Mouse (Mus musculus): ENCODE results near the gene Rfx7. TPM values are rescaled to one million over a fixed set of nuclear protein-coding genes. Genes with fewer than 3 reads are reported as not detected.

Rfx7 gene
- total and polyA plus RNA-seq, 3 experiments = 29.2 to 145 (median 31.4) TPM

DNA sequence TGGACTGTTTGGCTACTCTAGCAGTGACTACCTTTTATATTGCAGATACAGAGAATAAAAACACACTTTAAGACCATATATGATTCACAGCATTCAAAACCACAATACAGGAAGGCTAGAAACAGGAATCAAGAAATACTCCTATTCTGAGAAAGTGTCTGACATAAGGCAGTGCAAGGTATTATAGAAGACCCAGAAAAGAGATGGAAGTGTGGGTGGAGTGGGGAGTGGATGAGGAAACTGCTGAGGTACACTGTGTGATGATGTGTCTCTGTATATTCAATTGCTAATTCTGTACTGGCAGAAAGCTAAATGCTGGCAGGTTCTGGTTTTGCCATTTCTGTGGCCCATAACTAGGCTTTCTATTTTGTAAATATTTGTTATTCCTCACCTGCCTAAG lies 11.2 kb upstream of the Rfx7 start:
- ATAC-seq (ENCODE audit: extremely low read depth, insufficient number of reproducible peaks, low FRiP score, poor library complexity, severe bottlenecking) = no peak
- TF ChIP-seq POLR2AphosphoS5 (IDR thresholded peaks at IDR 0.05; ENCODE audit: insufficient replicate concordance, low read depth, low read length) (no peak), TAL1 (conservative IDR thresholded peaks at IDR 0.05; ENCODE audit: low read depth, low read length) (no peak), CTCF (IDR thresholded peaks at IDR 0.05; ENCODE audit: low read depth, low read length) (no peak), GATA1 (IDR thresholded peaks at IDR 0.05; ENCODE audit: borderline replicate concordance, low read length) (no peak), GATA2 (IDR thresholded peaks at IDR 0.05; ENCODE audit: borderline replicate concordance, low read depth, low read length) (no peak)

DNA sequence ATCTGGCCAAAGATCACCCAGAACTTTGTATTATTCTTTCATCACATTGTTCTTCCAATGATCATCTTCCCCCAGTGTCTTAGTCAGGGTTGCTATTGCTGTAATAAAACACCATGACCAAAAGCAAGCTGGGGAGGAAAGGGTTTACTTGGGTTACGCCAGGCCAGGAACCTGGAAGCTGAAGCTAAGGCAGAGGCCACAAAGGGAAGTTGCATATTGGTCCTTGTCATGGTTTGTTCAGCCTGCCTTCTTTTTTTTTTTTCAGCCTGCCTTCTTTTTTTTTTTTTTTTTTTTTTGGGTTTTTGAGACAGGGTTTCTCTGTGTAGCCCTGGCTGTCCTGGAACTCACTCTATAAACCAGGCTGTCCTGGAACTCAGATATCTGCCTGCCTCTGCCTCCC lies 5.9 kb upstream of the Rfx7 start:
- no peak overlapping the region for H3K4me3 ChIP-seq (ENCODE audit: low read depth, low read length)
- DNase-seq (ENCODE audit: low spot score) (no peak), ATAC-seq (ENCODE audit: extremely low read depth, insufficient number of reproducible peaks, low FRiP score, poor library complexity, severe bottlenecking) (no peak)
- peaks cover 16% of the 10 kb centered on the region for H3K4me1 ChIP-seq (ENCODE audit: insufficient read depth, low read depth, low read length)
- no peaks in the 10 kb centered on the region for H3K9me3 ChIP-seq (replicated peaks)
- no peaks in the 10 kb centered on the region for H3K27me3 ChIP-seq (ENCODE audit: insufficient read depth, low read length)
- TF ChIP-seq CTCF (IDR thresholded peaks at IDR 0.05; ENCODE audit: low read depth, low read length) (no peak), TAL1 (conservative IDR thresholded peaks at IDR 0.05; ENCODE audit: low read depth, low read length) (no peak), POLR2AphosphoS5 (IDR thresholded peaks at IDR 0.05; ENCODE audit: insufficient replicate concordance, low read depth, low read length) (no peak), GATA1 (IDR thresholded peaks at IDR 0.05; ENCODE audit: borderline replicate concordance, low read length) (no peak), GATA2 (IDR thresholded peaks at IDR 0.05; ENCODE audit: borderline replicate concordance, low read depth, low read length) (no peak)
- H3K36me3 ChIP-seq (replicated peaks) = peaks cover 6% of the 10 kb centered on the region

More for the DNA sequence above, 11.2 kb upstream of the Rfx7 start:
- H3K9me3 ChIP-seq (replicated peaks) = no peaks in the 10 kb centered on the region
- no peak for DNase-seq (ENCODE audit: low spot score)
- H3K27me3 ChIP-seq (ENCODE audit: insufficient read depth, low read length) = no peaks in the 10 kb centered on the region
- peaks cover 7% of the 10 kb centered on the region for H3K36me3 ChIP-seq (replicated peaks)
- peaks cover under 1% of the 10 kb centered on the region; the same call in 1 of the 2 replicates for H3K4me1 ChIP-seq (ENCODE audit: insufficient read depth, low read depth, low read length)
- no peak overlapping the region for H3K4me3 ChIP-seq (ENCODE audit: low read depth, low read length)

DNA sequence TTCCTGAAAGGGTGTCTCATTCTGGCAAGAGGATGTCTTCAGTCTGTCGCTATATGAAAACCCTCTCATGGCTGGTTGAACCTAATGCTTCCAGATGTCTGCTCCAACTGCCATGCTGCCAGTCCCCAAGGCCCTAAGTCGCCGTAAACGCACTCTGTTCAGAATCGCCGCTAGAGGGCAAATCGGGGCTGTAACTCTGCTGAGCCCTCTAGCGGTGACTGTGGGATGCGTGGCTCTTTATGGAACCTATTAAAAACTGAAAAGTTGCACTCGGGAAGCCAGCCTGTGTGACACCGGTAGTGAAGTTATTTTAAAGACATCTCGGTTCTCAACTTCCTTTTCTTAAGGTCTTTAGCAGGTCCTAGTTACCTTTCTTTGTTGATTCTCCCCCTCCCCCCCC lies 1.8 kb upstream of the Rfx7 start:
- TF ChIP-seq POLR2AphosphoS5 (IDR thresholded peaks at IDR 0.05; ENCODE audit: insufficient replicate concordance, low read depth, low read length) (no peak), CTCF (IDR thresholded peaks at IDR 0.05; ENCODE audit: low read depth, low read length) (peak; percentile 95)
- Histone ChIP-seq H3K4me1 (ENCODE audit: insufficient read depth, low read depth, low read length) (peaks cover 23% of the 10 kb centered on the region), H3K9me3 (replicated peaks) (no peaks in the 10 kb centered on the region), H3K27me3 (ENCODE audit: insufficient read depth, low read length) (no peaks in the 10 kb centered on the region), H3K4me3 (ENCODE audit: low read depth, low read length) (no peak overlapping the region; the same call in 1 of the 2 replicates), H3K36me3 (replicated peaks) (peaks cover 4% of the 10 kb centered on the region)
- DNase-seq (ENCODE audit: low spot score) = peak; percentile 37
- ATAC-seq (ENCODE audit: extremely low read depth, insufficient number of reproducible peaks, low FRiP score, poor library complexity, severe bottlenecking) = peak; percentile 67

DNA sequence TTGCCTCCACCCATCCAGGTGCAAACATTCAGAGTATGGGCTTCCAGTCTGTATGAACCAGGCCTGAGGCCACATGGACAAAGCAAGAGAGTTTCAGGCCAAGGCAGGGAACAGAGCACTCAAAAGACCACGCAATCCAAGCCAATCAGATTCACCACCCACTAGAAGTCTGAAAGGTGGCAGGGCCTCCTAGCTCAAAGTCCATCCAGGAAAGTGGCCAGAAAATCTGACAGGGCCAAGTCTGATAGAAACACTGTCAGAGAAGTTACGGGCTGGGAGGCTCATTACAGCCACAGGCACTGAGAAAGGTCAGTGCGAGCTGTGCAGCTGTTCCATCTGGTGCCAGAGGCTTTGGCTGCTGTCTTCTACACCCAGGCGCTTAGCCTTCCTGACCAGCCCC lies 1.2 kb upstream of the Rfx7 start:
- TF ChIP-seq POLR2AphosphoS5 (IDR thresholded peaks at IDR 0.05; ENCODE audit: insufficient replicate concordance, low read depth, low read length) = no peak
- no peak for TF ChIP-seq GATA2 (IDR thresholded peaks at IDR 0.05; ENCODE audit: borderline replicate concordance, low read depth, low read length)
- TF ChIP-seq CTCF (IDR thresholded peaks at IDR 0.05; ENCODE audit: low read depth, low read length) = no peak
- no peak for TF ChIP-seq TAL1 (conservative IDR thresholded peaks at IDR 0.05; ENCODE audit: low read depth, low read length)
- no peak for TF ChIP-seq GATA1 (IDR thresholded peaks at IDR 0.05; ENCODE audit: borderline replicate concordance, low read length)
- ATAC-seq (ENCODE audit: extremely low read depth, insufficient number of reproducible peaks, low FRiP score, poor library complexity, severe bottlenecking) (no peak), DNase-seq (ENCODE audit: low spot score) (no peak)
- Histone ChIP-seq H3K9me3 (replicated peaks) (no peaks in the 10 kb centered on the region), H3K36me3 (replicated peaks) (peaks cover 4% of the 10 kb centered on the region), H3K4me1 (ENCODE audit: insufficient read depth, low read depth, low read length) (peaks cover 25% of the 10 kb centered on the region), H3K4me3 (ENCODE audit: low read depth, low read length) (peak overlapping the region; percentile 91; the same call in 1 of the 2 replicates), H3K27me3 (ENCODE audit: insufficient read depth, low read length) (no peaks in the 10 kb centered on the region)

DNA sequence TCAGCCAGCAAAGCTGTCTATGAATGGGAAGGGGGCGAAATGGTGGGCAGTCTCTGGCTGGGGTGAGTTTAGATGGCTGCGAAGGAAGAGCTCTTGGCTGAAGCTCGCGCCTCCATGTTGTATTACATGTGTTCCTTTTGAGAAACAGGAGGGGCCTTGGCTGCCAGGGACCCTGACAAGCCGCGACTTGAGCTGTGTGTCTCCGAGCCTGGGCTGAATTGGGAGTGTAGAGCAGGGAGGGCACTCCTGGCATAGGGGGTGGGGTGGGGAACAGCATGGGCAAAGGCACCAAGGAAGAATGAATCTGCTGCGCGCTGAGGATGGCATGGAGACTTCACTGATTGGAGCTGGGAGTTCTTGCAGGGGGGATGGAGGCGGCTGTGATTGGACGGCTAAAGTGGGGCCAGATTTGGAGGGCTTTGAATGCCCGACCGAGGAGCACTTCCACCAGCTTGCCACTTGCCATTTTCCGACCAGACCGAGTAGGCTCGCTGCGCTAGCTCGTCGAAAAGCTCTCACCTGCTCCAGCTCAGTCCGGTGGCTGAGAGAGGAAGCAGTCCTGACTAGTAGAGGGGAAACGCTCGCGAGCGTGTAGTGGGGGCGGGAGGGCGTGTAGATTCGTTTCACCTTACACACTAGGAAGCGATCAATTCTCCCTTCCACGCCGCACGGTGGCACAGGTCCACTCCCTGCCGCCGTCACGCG lies 597 bp upstream of the Rfx7 start:
- peaks cover 4% of the 10 kb centered on the region for H3K36me3 ChIP-seq (replicated peaks)
- TF ChIP-seq GATA2 (IDR thresholded peaks at IDR 0.05; ENCODE audit: borderline replicate concordance, low read depth, low read length) = no peak
- TF ChIP-seq POLR2AphosphoS5 (IDR thresholded peaks at IDR 0.05; ENCODE audit: insufficient replicate concordance, low read depth, low read length) = no peak
- TF ChIP-seq CTCF (IDR thresholded peaks at IDR 0.05; ENCODE audit: low read depth, low read length) = no peak
- peak overlapping the region; percentile 91 for H3K4me3 ChIP-seq (ENCODE audit: low read depth, low read length)
- no peaks in the 10 kb centered on the region for H3K27me3 ChIP-seq (ENCODE audit: insufficient read depth, low read length)
- H3K9me3 ChIP-seq (replicated peaks) = no peaks in the 10 kb centered on the region
- DNase-seq (ENCODE audit: low spot score) = peak; percentile 57
- peaks cover 19% of the 10 kb centered on the region for H3K4me1 ChIP-seq (ENCODE audit: insufficient read depth, low read depth, low read length)
- ATAC-seq (ENCODE audit: extremely low read depth, insufficient number of reproducible peaks, low FRiP score, poor library complexity, severe bottlenecking) = peak; percentile 19

DNA sequence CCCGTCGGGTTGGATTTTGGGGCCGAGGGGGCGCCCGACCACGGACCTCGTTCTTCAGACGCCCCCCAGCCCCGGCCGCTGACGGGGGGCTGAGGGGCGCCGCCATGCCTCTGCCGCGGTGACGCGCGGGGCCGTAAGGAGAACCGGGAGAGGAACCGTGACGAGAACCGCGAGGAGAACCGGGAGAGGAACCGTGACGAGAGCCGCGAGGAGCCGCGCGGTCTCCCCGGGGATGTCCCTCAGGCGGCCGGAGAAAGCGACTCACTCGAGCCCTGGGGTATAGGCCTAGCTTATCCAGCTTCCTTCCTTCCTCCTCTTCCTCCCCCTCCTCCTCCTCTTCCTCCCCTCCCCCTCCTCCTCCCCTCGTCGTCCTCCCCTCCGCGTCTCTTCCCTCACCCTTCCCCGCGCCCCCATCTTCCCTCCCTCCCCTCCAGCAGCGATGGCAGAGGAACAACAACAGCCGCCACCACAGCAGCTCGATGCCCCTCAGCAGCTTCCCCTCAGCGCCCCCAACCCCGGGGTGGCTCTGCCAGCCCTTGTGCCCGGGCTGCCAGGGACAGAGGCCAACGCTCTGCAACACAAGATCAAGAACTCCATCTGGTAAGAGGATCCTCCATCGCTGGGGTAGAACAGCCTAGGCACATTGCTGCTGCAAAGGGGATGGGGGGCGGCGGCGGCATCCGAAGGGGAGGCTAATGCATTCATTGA lies 495 bp downstream of the Rfx7 start:
- TF ChIP-seq TAL1 (conservative IDR thresholded peaks at IDR 0.05; ENCODE audit: low read depth, low read length) = no peak
- no peak for TF ChIP-seq POLR2AphosphoS5 (IDR thresholded peaks at IDR 0.05; ENCODE audit: insufficient replicate concordance, low read depth, low read length)
- TF ChIP-seq CTCF (IDR thresholded peaks at IDR 0.05; ENCODE audit: low read depth, low read length) = no peak
- TF ChIP-seq GATA2 (IDR thresholded peaks at IDR 0.05; ENCODE audit: borderline replicate concordance, low read depth, low read length) = no peak
- no peak for TF ChIP-seq GATA1 (IDR thresholded peaks at IDR 0.05; ENCODE audit: borderline replicate concordance, low read length)
- no peak for ATAC-seq (ENCODE audit: extremely low read depth, insufficient number of reproducible peaks, low FRiP score, poor library complexity, severe bottlenecking)
- H3K4me1 ChIP-seq (ENCODE audit: insufficient read depth, low read depth, low read length) = peaks cover 19% of the 10 kb centered on the region
- H3K9me3 ChIP-seq (replicated peaks) = no peaks in the 10 kb centered on the region
- DNase-seq (ENCODE audit: low spot score) = peak; percentile 42
- no peaks in the 10 kb centered on the region for H3K36me3 ChIP-seq (replicated peaks)
- peak overlapping the region; percentile 91 for H3K4me3 ChIP-seq (ENCODE audit: low read depth, low read length)
- no peaks in the 10 kb centered on the region for H3K27me3 ChIP-seq (ENCODE audit: insufficient read depth, low read length)

Data from G1E (cell line).